Mouse (Mus musculus): ENCODE results near the gene Tmem255b.
A peak's percentile ranks its signal among the peaks of the same experiment; 100 is the strongest.

The Tmem255b gene

DNA sequence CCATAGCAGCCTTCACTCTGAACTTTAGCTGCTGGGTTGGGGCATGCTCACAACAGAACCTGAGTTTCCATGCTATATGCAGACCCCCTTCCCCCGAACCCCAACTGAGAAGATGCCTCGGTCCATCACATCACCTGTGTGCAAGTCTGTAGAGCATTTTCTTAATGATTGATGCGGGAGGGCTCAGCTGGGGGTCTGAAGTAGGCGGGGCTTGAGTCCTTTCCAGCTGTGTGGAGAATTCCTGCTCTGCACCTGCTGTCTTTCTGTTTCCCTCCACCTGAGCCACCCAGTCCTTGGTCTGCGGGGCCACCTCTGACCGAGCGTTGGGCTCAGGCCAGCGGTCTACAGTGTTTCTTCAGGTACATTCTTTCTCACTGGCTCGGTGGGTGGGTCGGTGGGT lies at the start of gene Tmem255b:
TSS of gene Tmem255b (plus strand) at position 301 of the 400 bp plus-strand sequence.
- DNase-seq = no peak

- DNase-seq = no peak
Measured at GRCm38 (mm10) chr8:13386366-13386765, 48.6 kb upstream of the Tmem255b start.

DNA sequence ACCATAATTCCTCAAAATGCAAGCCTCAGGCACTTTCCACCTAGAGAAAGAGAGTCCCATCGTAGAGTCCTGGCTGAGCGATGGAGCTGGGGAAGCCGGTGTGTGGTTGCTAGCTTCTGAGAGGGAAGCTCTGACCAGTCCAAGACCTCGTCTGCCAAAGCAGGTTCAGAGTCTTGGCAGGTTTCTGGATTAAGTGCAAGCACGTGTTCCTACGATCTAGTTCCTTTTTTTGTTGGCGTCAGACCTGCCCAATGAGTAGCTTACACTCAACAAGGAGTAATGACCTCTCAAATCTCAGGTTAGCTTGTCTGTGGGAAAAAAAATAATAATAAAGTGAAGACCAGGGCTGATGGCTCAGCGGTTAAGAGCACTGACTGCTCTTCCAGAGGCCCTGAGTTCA lies 47.3 kb upstream of the Tmem255b start:
- DNase-seq = no peak

DNA sequence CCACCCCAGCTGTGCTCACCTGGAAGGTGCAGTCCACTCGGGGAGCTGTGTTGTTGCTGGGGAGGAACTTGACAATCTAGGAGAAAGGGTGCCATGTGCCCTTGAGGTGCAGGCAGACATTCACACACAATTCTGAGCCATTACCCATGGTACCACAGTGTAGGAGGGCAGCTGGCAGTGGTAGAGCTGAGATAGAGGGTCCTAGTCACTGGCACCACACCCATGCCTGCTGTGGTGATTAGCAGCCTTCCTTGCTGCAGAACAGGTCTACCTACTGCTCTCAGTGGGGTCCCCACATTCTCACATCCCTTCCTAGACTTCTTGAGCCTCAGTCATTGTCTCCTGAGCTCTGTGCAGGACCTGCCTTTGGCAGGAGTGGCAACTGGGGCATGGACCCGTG lies 46.2 kb upstream of the Tmem255b start:
- no peak for DNase-seq

GRCm38 (mm10) chr8:13393869-13394268 lies 41.1 kb upstream of the Tmem255b start:
- DNase-seq = no peak

- no peak for DNase-seq
Measured at GRCm38 (mm10) chr8:13396725-13397124, 38.3 kb upstream of the Tmem255b start, which contains the start of gene Atp4b. Atp4b (minus strand) TSS chr8:13396825.

DNA sequence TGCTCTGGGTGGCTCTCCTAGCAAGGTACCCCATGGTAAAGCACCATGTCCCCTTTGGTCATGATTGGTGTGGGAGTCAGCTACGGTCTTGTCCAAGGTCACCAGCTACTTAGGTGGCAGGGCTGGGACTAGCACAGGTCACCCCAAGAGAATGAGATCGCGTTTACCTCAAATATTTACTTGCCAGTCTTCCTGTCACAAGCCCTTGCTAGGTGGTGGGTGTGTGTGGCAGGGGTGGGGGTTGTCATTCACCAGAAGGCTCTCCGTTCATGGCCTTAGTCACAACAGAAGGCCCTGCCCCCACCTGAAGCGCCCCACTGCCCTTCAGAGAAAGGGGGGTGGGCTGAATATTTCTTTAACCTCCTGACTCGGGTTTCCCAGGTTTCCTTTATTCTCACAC lies 31.5 kb upstream of the Tmem255b start:
- no peak for DNase-seq

DNA sequence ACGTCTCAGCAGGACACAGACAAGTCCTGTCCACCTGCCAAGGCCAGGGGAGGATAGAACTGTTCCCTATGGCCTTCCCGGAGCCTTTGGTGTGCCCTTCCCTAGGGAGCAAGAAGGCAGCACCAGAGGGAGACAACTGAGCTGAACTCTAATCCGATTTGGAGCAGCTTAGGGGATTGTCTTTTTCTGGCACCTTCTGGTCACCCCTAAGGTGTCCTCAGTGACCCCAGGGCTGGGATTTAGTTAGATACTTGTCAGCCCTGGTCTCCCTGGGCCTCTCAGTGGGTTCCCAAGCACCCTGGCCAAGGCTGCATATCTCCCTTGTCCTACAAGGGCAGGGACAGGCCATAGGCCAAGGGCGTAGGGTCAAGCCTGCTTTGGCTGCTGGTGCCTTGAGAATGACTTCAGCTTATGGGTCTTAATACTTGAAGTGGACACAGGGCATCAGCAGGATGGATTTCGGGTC lies 30.3 kb upstream of the Tmem255b start, which contains the start of gene Grk1:
TSS of gene Grk1 (plus strand) at position 416 of the 466 bp plus-strand sequence.
- no peak for DNase-seq

DNA sequence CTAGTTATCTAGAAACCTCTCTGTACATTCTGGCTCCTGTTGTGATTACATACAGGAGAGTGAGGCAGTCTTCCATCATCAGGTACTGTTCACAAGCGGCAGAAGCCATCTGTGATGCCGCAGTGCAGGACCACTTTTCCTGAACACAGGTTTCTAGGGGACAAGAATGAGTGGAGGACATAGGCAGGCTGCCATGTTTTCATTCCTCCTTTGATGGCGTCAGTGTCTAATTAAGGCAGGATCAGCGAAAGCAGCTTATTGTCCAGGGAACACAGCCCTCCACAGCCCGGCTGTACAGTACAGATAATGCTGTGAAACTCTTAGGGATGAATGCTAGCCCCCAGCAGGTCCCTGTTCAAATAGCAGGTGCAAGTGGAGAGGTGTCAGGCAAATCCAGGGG lies 29.0 kb upstream of the Tmem255b start:
- no peak for DNase-seq

DNA sequence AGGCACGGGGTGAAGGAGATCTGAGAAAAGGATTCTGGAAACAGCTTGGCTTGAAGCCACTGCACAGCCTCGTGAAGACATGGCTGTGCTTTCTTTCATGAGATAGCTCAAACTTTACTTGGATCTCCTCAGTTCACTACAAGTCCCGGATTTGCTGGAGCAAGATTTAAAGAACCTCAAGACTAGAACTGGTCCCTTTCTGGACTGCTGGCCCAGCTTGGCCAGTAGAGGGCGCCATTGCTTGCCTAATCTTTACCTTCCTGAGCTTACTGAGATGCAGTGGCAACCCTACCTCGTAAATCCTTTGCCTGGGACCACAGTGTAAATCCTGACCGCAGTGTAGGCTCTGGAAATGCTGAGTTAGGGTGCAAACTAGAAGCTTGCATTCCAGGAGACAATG lies 23.4 kb upstream of the Tmem255b start:
- DNase-seq = peak; percentile 50

GRCm38 (mm10) chr8:13412891-13413558 lies 22.0 kb upstream of the Tmem255b start:
- DNase-seq = peak; percentile 17

DNA sequence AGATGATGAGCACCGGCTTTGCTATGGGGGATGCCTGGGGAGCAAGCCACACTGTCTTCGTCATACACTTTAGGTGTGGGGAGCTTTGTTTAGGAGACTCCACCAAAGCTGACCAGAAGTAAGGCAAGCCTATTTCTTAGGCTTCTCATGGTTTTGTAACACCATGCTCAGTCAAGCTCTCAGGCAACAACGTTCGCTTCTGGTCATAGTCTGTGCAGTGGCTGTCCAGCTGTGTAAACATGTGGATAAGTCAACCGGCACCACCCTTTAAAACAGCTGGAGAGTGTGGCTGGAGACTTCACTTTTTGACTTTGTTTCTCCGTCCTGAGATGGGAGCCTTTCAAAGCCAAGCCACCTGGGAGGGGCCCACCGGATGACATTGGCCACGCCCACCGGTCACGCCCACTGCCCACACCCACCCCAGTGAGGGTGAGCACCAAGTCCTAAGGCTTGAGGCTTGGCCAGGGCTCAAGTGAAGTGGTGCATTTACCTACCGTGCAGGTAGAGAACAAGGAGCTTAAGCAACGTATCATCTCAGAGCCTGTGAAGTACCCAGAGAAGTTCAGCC lies 21.1 kb upstream of the Tmem255b start:
- no peak for DNase-seq

- DNase-seq = peak; percentile 60
Measured at GRCm38 (mm10) chr8:13415879-13416278, 19.1 kb upstream of the Tmem255b start.

- peak; percentile 23 for DNase-seq
Measured at GRCm38 (mm10) chr8:13419111-13419639, 15.8 kb upstream of the Tmem255b start.

GRCm38 (mm10) chr8:13420970-13421369 lies 14.0 kb upstream of the Tmem255b start:
- DNase-seq = peak; percentile 25

- no peak for DNase-seq
Measured at GRCm38 (mm10) chr8:13427351-13427750, 7.6 kb upstream of the Tmem255b start.

- no peak for DNase-seq
Measured at GRCm38 (mm10) chr8:13428156-13428555, 6.8 kb upstream of the Tmem255b start.

DNA sequence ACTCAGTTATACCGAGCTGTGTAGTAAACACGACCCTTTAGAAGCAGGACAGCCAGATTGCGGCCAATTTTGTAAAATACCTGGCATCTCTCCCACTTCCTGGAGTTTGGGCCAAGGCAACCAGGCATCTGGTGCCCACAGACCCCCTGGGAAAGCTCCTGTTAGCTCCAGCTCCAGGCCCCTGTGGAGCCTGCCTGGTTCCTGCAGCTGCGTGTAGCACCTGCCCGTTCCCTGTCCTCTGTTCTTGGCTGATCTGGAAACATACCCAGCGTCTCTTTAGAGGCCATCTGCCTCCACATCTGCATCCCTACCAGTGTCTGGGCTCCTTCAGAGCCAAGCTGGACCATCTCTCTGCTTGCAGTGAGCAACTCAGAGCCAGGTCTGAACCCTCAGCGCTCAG lies 4.6 kb upstream of the Tmem255b start:
- no peak for DNase-seq

GRCm38 (mm10) chr8:13430866-13431265 lies 4.1 kb upstream of the Tmem255b start:
- no peak for DNase-seq

- DNase-seq = no peak
Measured at GRCm38 (mm10) chr8:13433130-13433529, 1.9 kb upstream of the Tmem255b start.

- no peak for DNase-seq
Measured at GRCm38 (mm10) chr8:13436052-13436451, 1.1 kb downstream of the Tmem255b start.

GRCm38 (mm10) chr8:13437531-13437930 lies 2.5 kb downstream of the Tmem255b start:
- DNase-seq = no peak

DNA sequence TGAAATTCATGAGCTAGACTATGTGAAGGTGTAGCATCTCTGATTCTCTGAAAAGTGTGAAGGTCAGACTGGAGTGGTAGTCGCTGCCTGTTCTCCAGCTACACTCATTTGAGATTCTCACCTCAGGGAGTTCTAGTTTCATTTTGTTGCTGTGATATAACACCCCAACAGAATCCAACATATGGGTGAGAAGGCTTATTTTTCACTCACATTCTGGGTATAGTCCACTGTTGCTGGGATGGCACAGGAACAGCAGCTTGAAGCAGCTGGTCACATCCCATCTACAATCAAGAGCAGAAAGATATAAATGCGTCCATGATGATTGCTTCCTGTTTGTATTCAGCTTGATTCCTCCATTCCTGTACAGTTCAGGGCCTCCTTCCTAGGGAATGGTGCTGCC lies 7.2 kb downstream of the Tmem255b start:
- DNase-seq = no peak

- no peak for DNase-seq
Measured at GRCm38 (mm10) chr8:13446456-13446855, 11.5 kb downstream of the Tmem255b start.

All from right cerebral cortex, adult 18-20 months (tissue).